Mouse (Mus musculus) MEL (cell line): ENCODE data around the gene Thap3.
A peak's percentile ranks its signal among the peaks of the same experiment; 100 is the strongest.

ENCODE experiments used
- EP300 ChIP-seq, 2 experiments: IDR thresholded peaks; 2 replicates each; pipeline ENCODE4 v1.6.1; 2011; ENCODE audit warnings: improper control_type of control experiment in 2 of 2, low read length in 2 of 2, low read depth in 1 of 2, mild to moderate bottlenecking in 1 of 2
- USF2 ChIP-seq, 2 experiments: IDR thresholded peaks; 2 replicates each; pipeline ENCODE4 v1.6.1; 2011 to 2012; ENCODE audit warnings: improper control_type of control experiment in 2 of 2, low read length in 2 of 2, borderline replicate concordance in 1 of 2, inconsistent platforms in 1 of 2, low read depth in 1 of 2, mild to moderate bottlenecking in 1 of 2; ENCODE audit not compliant: insufficient read depth in 1 of 2

GRCm38 (mm10) chr4:151962817-151963216, 26.0 kb downstream of the Thap3 start:
- peak; percentile 85 to 97 for TF ChIP-seq EP300 (IDR thresholded peaks at IDR 0.05; ENCODE audit: low read depth in 1 of 2, low read length in 2 of 2)
- TF ChIP-seq USF2 (IDR thresholded peaks at IDR 0.05; ENCODE audit: borderline replicate concordance in 1 of 2, insufficient read depth in 1 of 2, low read depth in 1 of 2, low read length in 2 of 2): no peak
